Mouse (Mus musculus) layer of hippocampus, adult 8-10 months (tissue): ENCODE results near the gene Zc3h18. TPM values are rescaled to one million over a fixed set of nuclear protein-coding genes. Genes with fewer than 3 reads are reported as not detected.

ENCODE experiments used
- DNase-seq, 2 experiments: peaks; one replicate each; pipeline ENCODE4 v3.0.0; 2022; ENCODE audit warnings: low spot score in 2 of 2
- total RNA-seq, 4 experiments: library from RNA; stranded (reverse); gene quantifications; 2 replicates each; pipeline ENCODE4 v1.2.4; 2022

Zc3h18 gene
- total RNA-seq, 4 experiments from 2014 or later: 39.6 to 42.7 (median 40.9) TPM

DNA sequence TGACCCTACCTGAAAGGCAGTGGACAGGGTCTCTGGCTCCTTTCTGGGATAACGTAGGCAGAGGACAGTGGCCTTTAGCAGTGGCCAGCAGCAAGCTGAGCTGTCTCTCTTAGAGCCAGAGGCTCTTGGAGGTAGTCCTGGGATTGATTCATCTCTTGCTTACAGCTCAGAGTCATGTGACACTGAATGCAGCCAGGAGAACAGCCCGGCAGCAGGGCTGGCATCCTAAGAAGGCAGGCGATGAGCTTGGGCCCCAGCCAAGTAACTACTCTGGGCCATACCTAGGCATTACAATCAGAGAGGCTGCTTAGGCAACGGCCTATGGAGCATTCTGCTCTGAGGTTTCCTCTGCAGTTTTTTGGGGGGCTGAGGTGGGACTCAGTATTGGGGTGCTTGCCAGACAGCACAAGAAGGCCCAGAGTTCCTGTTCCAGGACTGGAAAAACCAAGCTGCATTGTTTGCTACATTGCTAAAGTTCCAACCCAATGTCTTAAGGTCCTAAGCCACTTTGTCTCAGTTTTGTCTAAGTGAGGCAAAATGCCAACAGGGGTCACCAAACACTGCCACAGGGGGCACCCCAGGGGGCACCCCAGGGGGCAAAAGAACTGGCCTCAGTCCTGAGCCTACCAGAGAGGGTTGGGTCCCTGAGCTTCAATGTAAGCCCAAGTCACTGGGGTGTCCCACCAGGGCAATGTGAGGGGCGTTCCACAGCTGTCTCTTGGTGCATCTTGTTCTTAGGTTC lies 28.4 kb upstream of the Zc3h18 start:
- DNase-seq: peak; percentile 70 to 86

DNA sequence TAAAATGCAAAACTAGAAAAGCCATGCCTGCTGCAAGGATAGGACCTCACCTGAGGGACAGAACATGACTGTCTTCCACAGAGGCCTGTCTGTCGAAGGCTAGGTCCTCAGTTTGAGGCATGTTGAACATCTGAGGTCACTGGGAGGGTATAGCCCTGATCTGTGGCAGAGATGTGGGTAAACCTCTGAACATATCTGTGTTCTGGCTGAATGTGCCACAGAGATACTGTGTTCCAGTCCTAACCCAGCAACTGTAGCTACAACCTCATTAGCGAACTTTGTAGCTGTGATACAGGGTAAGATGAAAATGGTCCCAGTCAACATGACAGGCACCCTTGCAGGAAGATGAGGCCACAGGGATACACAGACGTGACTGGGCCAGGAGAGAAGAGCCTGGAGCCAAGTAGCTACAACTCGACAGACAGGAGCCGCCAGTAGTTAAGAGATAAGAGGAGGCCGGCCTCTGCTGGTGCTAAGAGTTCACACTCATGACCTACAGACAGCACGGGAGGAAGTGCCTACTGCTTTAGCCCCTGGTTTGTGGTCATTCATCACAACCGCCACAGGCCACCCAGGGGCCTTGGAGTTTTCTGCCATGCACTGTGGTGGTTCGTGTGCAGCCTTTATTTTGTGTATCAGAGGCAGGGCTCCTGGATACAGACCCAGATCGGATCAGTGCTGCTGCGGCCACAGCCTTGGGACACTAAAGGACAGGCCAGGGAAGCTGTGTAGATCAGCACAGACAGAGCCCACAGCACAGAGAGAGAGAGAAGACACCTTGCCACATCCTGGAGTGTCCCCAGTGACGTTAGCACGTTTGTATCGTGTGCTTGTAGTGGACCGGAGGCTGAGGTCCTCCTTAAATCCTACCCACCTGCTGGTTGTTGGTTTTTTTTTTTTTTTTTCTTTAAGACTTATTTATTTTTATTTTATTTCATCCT lies 26.8 kb upstream of the Zc3h18 start:
- no peak for DNase-seq

DNA sequence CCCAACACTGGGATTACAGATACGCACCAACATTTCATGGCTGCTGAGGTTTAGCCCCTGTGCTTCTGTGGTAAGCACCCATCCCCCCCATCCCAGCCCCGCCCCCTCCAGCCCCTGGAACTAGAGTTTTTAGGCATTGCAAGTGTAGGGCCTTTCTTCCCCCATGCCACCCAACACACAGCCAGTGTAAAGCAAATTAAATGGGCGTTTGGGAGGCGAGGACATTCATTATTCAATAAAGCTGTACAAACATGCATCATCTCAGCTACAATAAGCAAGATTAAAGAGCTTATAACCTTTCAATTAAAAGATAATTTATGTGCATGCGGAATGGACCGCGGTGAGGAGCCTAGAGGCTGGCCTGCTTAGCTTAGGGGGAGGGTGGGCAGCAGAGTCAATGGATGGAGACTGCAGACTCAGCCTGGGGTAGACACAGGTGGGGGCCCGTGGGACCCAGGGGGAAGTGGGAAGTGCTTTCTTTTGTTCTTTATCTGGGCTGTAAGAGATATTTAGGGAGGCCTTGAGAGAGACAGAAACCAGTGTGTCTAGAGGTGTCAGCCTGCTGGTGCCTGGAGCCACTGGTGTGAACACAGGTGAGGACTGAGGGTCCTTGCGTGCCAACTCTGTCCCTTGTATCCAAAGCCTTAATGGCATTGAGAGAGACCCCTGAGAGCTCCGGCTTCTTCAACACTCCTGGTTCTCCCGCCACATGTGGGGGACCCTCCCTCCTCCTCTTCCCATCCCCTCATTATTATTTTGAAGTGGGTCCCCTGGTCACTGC lies 25.9 kb upstream of the Zc3h18 start:
- no peak for DNase-seq

DNA sequence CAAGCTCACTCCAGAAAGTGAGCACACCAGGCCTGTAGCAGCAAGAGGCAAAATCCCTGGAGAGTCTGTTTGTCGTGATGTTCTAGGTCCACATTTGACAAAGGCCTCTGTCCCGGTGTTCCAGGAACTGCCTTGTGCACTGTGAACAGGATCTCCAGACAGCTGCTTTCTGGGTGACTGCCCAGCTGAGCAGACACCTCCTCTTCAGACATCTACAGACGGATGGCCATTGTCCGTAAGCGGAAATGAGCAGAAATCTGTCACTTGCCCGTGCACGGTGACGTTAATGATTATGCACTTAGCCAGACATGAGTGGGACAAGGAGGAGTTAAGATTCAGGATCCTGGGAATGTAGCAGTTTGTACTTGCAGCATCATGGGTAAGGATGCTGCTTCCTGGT lies 22.3 kb upstream of the Zc3h18 start:
- no peak for DNase-seq

DNA sequence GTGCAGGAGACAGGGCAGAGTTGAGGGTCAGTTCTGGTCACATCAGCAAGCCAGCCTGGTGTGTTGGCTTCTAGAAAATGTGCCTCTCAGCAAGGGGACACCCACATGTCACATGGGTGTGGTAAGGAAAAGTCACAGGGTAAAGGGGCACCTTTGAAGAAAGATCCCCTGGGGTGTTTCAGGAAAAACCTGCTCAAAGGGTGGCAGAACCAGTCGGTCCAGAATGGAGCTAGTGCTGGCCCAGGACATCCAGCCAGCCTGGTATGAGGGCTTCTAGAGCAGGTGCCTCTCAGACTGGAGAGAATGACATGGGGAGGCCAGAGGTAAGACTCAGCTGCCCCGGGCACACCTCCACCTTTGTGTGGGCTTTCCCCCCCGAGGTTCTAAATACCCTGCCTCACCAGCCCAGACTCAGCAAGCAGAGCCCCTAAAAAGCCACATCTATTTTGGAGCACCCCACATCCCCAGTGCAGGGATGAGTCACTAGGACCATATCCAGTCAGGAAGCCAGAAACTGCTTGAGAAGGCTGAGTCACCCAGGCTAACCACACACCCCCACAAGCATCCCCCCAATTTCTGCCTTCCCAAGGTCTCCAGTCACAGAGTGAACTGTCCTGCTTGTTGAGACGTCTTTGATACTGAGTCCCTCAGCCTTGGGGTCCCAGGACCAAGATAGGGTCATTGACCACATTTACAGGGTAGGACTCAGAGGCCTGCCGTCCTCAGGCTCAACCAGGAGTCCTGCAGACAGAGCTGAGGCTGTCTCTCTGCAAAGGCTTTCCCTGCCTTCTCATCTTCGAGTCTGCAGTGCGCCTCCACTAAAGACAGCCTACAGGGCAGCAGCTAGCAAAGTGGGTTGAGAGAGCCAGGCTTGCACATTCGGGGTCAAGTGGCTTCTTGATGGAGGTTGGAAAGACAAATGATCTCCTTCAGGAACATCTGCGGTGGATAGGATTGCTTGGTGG lies 20.5 kb upstream of the Zc3h18 start:
- DNase-seq: no peak

DNA sequence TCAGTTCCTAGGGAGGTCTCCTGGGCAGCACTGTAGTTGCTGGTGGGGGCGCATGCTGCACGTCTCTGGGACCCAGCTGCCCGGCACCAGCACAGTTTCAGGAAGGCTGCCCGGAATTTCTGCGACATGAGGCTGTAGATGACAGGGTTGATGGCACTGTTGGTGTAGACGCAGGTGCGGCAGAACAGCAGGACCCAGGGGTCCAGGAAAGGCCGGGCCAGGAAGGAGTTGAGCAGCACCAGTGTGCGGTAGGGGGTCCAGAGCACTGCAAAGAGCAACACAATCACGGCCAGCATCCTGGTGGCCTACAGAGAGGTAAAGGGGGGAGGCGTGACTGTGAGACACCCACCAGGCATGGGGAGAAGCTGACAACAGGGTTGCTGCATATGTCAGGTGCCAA lies 19.2 kb upstream of the Zc3h18 start:
- no peak for DNase-seq

DNA sequence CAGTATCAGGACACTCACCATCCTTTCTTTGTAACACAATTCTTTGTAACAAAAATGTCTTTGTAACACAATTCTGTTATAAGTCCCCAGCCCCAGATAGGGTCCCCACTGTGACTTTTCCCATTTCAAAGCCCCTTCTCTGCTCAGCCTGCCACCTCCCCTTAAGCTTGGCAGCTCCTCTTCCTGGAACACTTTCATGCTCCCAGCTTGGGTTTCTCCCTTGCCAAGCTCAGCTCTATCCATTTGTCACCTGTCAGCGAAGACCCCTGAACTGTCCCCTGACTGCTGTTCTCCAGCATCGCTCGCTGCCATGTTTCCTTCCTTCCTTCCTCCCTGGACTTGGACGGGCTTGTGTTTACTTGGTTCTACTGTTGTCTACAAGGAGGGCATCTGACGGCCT lies 18.8 kb upstream of the Zc3h18 start:
- no peak for DNase-seq

DNA sequence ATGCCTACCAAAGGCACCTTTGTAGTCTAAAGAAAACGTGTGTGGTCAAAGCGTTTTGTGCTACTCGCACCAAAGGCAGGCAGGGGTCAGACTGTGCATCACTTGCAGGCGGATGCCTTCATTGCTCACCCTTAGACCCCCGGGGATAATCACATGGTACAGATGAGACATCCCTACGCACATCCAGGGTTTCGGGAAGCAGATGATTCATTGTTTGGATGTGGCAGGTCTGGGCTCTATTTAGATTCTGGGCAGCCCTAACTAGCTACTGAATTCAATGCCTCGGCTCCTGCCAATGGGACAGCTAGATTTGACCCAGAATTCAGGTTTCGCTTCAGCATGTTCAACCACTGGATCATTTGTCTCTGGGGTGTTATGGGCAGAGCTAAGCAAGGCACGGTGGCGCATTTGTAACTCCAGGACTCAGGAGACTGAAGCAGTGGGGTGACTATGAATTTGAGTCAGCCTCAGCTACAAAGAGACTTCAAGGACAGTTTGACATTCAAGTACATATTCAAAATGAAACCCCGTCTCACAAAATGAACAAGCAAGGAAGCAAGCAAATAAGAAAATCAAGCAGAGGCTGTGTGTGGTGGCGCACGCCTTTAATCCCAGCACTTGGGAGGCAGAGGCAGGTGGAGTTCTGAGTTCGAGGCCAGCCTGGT lies 17.2 kb upstream of the Zc3h18 start:
- no peak for DNase-seq

DNA sequence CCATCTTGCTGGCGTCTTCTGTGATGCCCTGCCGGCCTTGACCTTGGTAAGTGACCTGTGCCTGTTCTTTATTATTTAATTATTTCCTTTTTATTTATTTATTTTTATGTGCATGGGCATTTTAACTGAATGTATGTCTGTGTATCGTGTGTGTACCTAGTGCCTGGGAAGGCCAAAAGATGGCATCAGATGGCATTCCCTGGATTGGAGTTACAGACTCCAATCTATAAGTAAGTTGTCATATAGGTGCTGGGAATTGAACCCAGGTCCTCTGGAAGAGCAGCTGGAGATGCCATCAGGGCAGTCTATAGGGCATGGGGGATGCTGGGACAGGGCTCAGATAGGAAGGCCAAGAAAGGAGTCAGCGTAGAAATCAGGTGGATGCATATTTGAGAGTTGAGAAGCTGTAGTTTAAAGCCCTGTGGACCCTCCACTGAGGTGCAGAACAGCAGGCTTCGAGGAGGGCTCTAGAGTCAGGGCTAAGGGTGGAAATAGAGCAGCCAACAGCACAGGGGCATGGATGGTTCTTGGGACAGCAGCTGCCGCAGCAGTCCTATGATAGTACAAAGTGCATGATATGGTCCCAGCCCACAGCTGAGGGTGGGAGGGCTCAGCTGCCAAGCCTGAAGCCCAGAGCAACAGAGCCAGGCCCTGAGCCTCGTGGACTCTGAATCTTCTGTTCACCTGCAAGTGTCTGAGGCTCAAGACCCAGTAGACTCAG lies 15.6 kb upstream of the Zc3h18 start, which contains the start of gene Trhr2:
TSS of gene Trhr2 (minus strand) at position 51 of the 721 bp plus-strand sequence.
- no peak for DNase-seq

DNA sequence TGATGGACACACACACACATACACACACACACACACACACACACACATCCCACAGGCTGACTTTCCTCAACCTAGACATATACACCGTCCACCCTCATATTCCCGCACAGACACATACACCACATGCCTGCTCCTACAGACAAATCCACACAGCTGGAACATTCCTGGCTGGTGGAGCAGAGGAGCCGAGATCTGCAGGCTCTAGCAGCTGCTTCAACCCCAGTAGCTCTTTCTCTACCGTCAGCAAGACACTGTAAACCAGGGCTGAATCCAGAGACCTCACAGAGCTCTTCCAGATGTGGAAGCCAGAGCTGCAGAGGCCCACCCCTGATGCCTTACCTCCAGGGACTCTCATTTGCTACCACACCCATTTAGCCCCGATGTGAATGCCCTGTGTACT lies 14.1 kb upstream of the Zc3h18 start:
- no peak for DNase-seq

DNA sequence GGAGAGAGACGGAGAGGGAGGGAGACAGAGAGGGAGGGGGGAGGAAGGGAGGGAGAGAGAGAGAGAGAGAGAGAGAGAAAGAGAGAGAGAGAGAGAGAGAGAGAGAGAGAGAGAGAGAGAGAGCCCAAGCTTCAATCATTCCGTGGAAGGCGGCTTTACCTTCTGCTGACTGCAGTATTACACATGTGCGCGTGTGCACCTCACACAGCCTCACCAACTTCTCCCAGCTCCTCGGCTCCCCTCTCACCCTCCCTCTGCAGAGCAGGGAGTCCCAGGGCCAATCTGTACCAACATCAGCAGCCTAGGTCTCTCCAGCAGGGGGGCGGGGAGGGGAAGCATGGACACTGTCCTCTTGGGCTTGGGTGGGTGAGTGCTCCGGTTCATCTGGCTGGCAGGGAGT lies 13.4 kb upstream of the Zc3h18 start:
- DNase-seq: no peak

DNA sequence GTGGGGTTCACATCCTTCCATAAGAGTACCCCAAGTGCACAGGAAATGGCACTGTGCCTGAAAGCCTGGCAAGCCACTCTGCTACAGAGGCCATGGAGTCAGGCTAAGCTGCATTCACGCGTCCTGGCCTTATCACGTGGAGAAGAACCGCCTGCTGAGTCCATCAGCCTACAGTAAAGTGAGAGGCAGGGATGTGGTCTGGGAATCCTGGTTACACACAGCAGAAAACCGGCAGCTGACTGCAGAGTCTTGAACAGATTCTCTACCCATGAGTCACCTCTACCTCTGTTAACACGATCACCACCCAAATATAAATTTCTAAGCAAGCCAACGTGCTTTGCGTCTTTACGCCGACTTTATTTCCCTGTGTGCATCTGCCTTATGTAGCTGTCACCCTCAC lies 7.9 kb upstream of the Zc3h18 start:
- DNase-seq: no peak

DNA sequence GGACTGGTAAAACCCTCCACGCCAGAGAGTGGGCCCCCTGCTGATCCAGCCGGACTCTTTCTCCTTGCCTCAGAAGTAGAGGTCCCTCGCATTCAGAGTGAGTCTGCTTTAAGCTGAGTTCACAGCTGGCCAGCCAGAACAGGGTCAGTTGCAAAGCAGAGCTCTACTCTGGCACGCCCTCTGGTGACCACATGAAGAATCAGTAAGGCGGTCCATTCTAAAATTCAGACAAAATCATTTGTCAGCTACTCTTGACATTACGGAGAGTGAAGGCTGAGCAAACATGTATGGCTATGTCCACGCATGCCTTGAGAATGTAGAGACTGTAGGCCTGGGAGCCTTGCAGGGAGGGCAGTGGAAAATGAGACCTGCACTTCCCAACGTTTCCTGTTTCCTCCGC lies 6.7 kb upstream of the Zc3h18 start:
- DNase-seq: peak in 1 of 2 experiments; percentile 68

DNA sequence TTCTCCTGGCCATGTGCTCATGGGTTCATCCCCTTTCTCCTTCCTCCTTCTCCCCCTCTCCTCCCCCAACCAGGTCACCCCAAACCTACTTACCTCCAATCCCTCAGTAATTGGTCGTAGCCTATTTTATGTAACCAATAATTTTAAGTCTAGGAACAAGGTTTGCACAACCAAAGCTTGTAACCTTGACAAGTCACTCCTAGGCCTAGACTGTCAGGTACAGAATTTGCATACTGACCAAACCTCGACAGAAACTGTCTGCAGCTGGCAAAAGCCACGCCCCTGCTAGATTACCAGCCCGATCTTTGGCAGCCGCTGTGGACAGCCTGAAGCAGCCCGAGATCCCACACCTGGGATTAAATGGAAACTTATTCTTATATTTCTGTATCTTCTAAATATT lies 4.7 kb upstream of the Zc3h18 start:
- no peak for DNase-seq

DNA sequence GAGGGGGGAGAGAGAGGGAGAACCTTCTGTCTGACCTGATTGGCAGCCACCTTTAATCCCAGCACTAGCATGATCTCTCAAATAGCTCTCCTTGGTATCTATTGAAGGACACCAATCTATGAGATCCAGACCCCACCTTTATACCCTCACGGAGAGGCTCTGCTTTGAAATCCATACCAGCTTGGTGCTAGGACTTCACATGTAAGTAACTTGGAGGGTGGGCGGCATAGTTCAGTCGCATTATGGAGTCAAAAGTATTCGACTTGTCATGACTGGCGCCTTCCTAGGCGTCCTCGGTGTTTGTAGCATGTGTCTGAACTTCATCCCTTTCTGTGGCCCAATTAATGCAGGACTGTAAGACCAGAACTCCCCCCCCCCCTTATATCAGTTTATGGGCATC lies 1.1 kb upstream of the Zc3h18 start:
- DNase-seq: no peak

DNA sequence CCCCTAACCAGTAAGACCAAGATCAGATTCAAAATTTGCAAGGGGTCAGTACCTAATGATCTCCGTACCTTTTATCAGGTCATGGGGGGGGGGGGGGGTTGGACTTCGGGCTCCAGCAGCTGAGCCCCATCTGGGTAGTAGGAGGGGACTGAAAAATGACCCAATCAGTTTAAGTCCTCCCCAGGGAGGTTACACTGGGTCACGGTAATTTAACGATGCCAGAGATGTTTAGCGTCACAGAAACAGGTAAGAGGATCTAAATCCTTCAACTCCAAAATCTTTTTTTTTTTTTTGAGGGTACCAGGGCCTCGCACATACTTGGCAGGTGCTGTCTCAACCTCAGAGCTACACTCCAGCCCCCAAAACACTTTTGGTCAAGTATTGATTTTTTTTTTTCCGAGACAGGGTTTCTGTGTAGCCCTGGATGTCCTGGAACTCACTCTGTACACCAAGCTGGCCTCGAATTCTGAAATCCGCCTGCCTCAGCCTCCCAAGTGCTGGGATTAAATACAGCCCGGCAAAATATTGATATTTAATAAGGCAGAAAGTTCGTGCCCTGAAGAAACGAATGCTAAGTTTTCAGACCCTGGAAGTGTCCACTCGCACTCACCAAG lies 551 bp upstream of the Zc3h18 start:
- no peak for DNase-seq

DNA sequence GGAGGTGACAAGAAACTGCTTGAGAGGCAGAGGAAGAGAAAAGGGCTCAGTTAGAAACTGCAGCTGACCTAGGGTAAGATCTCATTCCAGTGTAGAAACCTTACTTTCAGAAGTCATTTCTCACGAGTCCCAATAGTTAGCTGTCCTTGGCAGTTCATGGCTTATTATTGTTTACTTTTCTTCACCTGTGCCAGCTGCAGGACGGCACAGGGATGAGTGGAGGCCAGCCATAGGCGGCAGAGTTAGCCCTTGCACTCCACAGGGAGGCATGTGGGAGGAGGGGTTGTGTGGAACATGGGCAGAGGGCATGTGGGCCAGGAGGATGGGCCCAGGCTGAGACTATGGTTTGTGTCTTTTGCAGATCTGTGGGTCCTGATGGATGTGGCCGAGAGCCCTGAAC lies 6.6 kb downstream of the Zc3h18 start:
- no peak for DNase-seq

DNA sequence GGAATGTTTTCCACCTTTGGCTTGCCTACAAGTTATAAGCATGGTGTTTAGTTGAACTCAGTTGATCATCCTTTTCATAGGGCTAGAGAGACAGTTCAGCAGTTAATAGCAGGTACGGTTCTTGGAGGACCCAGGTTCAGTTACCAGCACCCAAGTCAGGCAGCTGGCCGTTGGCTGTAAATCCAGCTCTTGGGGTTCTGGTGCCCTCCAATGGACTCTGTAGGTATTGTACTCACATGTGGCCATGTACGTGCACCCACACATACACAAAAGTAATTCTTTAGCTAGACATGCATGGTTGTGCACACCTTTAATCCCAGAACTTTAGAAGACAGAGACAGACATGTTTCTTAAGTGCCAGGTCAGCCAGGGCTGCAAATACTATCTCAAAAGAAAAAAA lies 12.9 kb downstream of the Zc3h18 start:
- DNase-seq: no peak

DNA sequence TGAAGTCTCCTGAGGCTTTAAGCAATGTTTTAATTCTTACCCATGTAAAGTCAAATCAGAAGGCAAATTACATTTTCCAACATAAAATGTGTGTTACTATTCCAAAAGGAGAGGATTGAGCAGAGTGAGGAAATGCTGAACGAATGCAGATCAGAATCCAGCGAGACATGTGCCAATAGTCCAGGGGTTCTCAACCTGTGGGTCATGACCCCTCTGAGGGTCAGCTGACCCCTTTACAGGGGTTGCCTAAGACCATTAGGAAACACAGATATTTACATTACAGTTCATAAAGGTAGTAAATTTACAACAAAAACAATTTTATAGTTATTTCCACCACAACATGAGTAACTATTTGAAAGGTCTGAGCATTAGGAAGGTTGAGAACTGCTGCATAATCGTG lies 14.3 kb downstream of the Zc3h18 start:
- DNase-seq: no peak
